Mouse (Mus musculus): ENCODE results near the gene 2010300C02Rik. TPM values are rescaled to one million over a fixed set of nuclear protein-coding genes. Genes with fewer than 3 reads are reported as not detected.
"Not testable (repeated sequence)": the region's sequence is repeated elsewhere in the genome, so short reads cannot be mapped to it uniquely, and the experiment has no call there.

2010300C02Rik gene
- polyA plus RNA-seq, 1 experiment = 15.3 TPM

DNA sequence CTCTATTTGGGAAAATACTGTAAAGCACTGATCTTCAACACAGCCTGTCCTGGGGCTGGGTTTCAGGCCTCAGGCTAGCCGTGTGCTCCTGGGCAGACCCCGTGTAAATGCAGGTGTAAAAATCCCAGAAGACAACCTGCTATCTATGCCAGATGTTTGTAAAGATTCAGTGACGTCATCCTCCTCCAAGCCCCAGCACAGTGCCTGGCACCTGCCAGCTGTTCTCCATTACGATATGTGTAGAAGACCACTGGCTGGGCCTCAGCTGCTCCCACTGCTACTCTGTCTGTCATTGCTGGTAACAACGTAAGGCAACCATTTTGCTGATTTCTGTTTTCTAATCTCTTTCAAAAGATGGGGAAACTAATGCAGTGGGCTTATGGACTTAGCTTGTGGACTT lies 102.8 kb downstream of the 2010300C02Rik start:
- peaks cover 67% of the 10 kb centered on the region for H3K4me1 ChIP-seq (ENCODE audit: control insufficient read depth, insufficient read depth, insufficient read length, low read length)

DNA sequence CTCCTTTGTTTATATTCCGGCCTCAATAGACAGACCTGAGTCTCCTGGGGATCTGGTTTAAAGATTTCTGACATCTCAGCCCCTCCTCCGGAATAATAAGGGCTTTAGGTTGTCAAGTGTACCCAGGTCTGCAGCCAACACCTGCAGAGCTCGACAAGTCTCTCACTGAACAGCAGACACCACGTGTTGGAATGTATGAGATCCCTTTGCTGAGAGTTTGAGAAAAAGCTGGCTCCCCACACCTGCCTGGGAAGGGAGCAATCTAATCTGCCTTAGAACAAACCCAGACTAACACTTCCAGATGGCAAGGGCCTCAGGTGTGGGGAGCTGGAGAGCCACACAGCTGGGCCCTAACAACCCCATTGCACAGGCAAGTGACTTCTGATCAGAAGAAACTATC lies 103.3 kb downstream of the 2010300C02Rik start:
- TF ChIP-seq CTCF (IDR thresholded peaks at IDR 0.05; ENCODE audit: extremely low read depth, insufficient read length, insufficient replicate concordance, low read depth, low read length) = no peak
- TF ChIP-seq POLR2A (IDR thresholded peaks at IDR 0.05; ENCODE audit: low read depth, low read length) = no peak
- 20% methylated on average over 4 of the region's 4 CpGs for WGBS
- H3K4me1 ChIP-seq (ENCODE audit: control insufficient read depth, insufficient read depth, insufficient read length, low read length) = peaks cover 65% of the 10 kb centered on the region
- no peaks in the 10 kb centered on the region for H3K27me3 ChIP-seq (ENCODE audit: control insufficient read depth, insufficient read depth, low read length)
- H3K36me3 ChIP-seq (ENCODE audit: control insufficient read depth, insufficient read depth, low read length) = peaks cover 4% of the 10 kb centered on the region
- peak overlapping the region; percentile 75 for H3K27ac ChIP-seq (ENCODE audit: insufficient read depth, low read depth, low read length)
- H3K4me3 ChIP-seq (ENCODE audit: low read depth, low read length) = no peak overlapping the region

More for the DNA sequence above, 102.8 kb downstream of the 2010300C02Rik start:
- 27% methylated on average over 5 of the region's 5 CpGs for WGBS
- Histone ChIP-seq H3K4me3 (ENCODE audit: low read depth, low read length) (no peak overlapping the region), H3K27me3 (ENCODE audit: control insufficient read depth, insufficient read depth, low read length) (no peaks in the 10 kb centered on the region), H3K36me3 (ENCODE audit: control insufficient read depth, insufficient read depth, low read length) (no peaks in the 10 kb centered on the region), H3K27ac (ENCODE audit: insufficient read depth, low read depth, low read length) (peak overlapping the region; percentile 75)
- TF ChIP-seq CTCF (IDR thresholded peaks at IDR 0.05; ENCODE audit: extremely low read depth, insufficient read length, insufficient replicate concordance, low read depth, low read length) (no peak), POLR2A (IDR thresholded peaks at IDR 0.05; ENCODE audit: low read depth, low read length) (no peak)

DNA sequence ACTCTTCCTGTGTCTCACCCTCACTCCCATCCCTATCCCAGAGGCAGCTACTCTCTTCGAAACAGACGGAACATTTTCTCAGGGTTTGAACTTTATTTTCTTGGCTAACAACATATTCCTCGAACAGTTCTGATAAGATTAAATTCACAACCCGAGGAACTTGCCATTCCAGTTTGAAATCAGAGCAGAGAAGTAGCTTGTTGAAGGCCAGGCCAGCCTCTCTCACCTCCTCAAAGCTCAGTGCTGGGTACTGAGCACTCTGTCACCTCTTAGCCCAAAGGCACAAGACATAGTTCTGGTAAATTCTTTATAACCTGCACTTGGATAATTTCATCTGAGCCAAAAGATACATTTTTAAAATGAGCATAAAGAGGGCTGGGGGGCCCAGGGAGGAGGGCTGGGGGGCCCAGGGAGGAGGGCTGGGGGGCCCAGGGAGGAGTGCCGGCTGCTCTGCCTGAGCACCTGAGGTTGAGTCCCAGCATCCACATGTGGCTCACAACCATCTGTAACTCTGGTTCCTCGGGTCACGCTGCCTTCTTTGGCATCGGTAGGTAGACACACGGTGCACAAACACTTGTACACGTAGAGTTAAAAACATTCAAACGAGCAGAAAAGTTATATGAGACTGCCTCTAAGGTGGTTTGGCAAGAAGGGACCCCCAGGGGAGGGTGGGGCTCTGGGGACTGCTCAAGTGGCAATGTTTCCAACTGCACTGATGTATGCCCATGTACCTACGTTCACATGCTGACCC lies 104.4 kb downstream of the 2010300C02Rik start:
- Histone ChIP-seq H3K36me3 (ENCODE audit: control insufficient read depth, insufficient read depth, low read length) (peaks cover 4% of the 10 kb centered on the region), H3K4me1 (ENCODE audit: control insufficient read depth, insufficient read depth, insufficient read length, low read length) (peaks cover 63% of the 10 kb centered on the region), H3K4me3 (ENCODE audit: low read depth, low read length) (no peak overlapping the region), H3K27ac (ENCODE audit: insufficient read depth, low read depth, low read length) (peak overlapping the region; percentile 76), H3K27me3 (ENCODE audit: control insufficient read depth, insufficient read depth, low read length) (no peaks in the 10 kb centered on the region)
- WGBS = 39% methylated on average over 12 of the region's 12 CpGs
- TF ChIP-seq POLR2A (IDR thresholded peaks at IDR 0.05; ENCODE audit: low read depth, low read length) (no peak), CTCF (IDR thresholded peaks at IDR 0.05; ENCODE audit: extremely low read depth, insufficient read length, insufficient replicate concordance, low read depth, low read length) (no peak)

DNA sequence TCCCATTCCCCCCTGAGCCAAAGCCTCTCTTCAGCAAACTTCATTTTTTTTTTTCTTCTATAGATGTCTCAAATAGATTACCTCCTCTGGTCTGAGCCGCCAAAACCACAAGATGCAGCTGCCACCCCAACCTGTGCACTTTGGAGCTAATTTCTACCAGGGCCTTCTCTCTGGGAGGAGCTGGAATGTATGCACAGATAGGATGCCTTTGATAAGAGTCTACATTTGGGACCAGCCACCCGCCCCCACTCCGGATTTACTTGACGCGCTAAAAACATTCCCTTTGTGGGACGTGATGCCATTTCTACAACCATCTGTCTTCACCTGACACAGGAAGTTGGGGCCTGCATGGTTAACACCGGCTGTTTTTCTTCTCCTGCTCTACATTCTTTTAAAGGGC lies 105.0 kb downstream of the 2010300C02Rik start:
- WGBS = 12% methylated on average over 7 of the region's 7 CpGs
- no peak for TF ChIP-seq POLR2A (IDR thresholded peaks at IDR 0.05; ENCODE audit: low read depth, low read length)
- no peak for TF ChIP-seq CTCF (IDR thresholded peaks at IDR 0.05; ENCODE audit: extremely low read depth, insufficient read length, insufficient replicate concordance, low read depth, low read length)
- Histone ChIP-seq H3K27ac (ENCODE audit: insufficient read depth, low read depth, low read length) (peak overlapping the region; percentile 76), H3K4me3 (ENCODE audit: low read depth, low read length) (no peak overlapping the region), H3K4me1 (ENCODE audit: control insufficient read depth, insufficient read depth, insufficient read length, low read length) (peaks cover 62% of the 10 kb centered on the region), H3K27me3 (ENCODE audit: control insufficient read depth, insufficient read depth, low read length) (no peaks in the 10 kb centered on the region), H3K36me3 (ENCODE audit: control insufficient read depth, insufficient read depth, low read length) (peaks cover 4% of the 10 kb centered on the region)

DNA sequence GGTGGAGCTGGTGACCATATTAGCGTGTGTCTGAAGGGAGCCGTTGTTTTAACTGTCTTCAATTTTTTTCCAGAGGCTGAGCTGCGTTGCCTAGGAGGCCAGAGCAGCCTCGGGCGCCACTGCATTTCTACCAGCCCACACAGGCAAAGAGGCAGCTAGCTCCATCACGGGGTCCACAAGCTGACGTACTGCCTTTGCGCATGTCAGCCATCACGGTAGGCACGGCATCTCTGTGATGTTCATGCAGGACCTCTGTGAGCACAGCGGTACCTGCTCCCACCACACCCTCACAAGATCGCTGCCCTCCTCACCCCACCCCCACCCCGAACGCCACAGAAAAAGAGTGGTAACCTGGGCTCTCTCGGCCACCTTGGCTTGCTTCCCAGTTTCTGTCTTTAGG lies 105.8 kb downstream of the 2010300C02Rik start:
- 27% methylated on average over 15 of the region's 15 CpGs for WGBS
- Histone ChIP-seq H3K4me3 (ENCODE audit: low read depth, low read length) (peak overlapping the region; percentile 31), H3K4me1 (ENCODE audit: control insufficient read depth, insufficient read depth, insufficient read length, low read length) (peaks cover 64% of the 10 kb centered on the region), H3K27me3 (ENCODE audit: control insufficient read depth, insufficient read depth, low read length) (no peaks in the 10 kb centered on the region), H3K27ac (ENCODE audit: insufficient read depth, low read depth, low read length) (peak overlapping the region; percentile 42), H3K36me3 (ENCODE audit: control insufficient read depth, insufficient read depth, low read length) (peaks cover 4% of the 10 kb centered on the region)
- TF ChIP-seq CTCF (IDR thresholded peaks at IDR 0.05; ENCODE audit: extremely low read depth, insufficient read length, insufficient replicate concordance, low read depth, low read length) (no peak), POLR2A (IDR thresholded peaks at IDR 0.05; ENCODE audit: low read depth, low read length) (no peak)

DNA sequence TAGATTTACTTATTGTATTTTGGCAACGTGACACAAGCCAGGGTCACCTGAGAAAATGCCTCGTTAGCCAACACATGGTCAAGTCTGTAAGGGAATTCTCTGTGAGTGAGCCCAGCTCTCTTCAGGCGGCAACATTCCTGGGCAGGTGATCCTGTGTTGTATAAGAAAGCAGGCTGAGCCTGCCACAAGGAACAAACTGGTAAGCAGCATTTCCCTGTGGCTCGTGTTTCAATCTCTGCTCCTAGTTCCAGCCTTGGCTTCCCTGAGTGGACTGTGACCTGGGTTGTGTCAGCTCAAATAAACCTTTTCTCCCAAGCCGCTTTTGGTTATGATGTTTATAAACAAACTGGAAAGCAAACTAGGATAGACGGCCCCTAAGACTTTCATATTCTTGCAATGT lies 108.9 kb downstream of the 2010300C02Rik start:
- H3K36me3 ChIP-seq (ENCODE audit: control insufficient read depth, insufficient read depth, low read length) = peaks cover 4% of the 10 kb centered on the region
- 23% methylated on average over 6 of the region's 6 CpGs for WGBS
- H3K27me3 ChIP-seq (ENCODE audit: control insufficient read depth, insufficient read depth, low read length) = no peaks in the 10 kb centered on the region
- H3K4me3 ChIP-seq (ENCODE audit: low read depth, low read length) = no peak overlapping the region
- H3K4me1 ChIP-seq (ENCODE audit: control insufficient read depth, insufficient read depth, insufficient read length, low read length) = peaks cover 38% of the 10 kb centered on the region
- no peak for TF ChIP-seq CTCF (IDR thresholded peaks at IDR 0.05; ENCODE audit: extremely low read depth, insufficient read length, insufficient replicate concordance, low read depth, low read length)
- H3K27ac ChIP-seq (ENCODE audit: insufficient read depth, low read depth, low read length) = peak overlapping the region; percentile 67

DNA sequence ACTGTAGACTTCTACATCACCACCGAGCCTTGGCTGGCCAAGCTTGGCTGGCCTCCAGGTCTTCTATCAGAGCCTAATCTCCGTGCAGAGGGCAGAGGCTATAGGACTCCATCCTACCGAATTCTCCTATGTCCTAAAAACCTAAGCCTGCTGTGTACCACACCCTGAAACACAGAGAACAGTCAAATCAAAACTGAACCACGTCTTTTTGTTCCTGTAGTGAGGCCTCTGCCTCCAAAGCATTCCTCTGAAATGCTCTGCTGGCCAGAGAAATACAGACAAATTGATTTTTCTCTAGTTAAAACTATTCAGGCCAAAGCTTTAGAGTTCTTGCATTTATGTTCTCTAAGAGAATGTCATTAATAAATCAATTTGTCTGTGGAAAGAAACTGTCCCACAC lies 109.6 kb downstream of the 2010300C02Rik start:
- Histone ChIP-seq H3K36me3 (ENCODE audit: control insufficient read depth, insufficient read depth, low read length) (peaks cover 4% of the 10 kb centered on the region), H3K4me3 (ENCODE audit: low read depth, low read length) (no peak overlapping the region), H3K27me3 (ENCODE audit: control insufficient read depth, insufficient read depth, low read length) (no peaks in the 10 kb centered on the region), H3K27ac (ENCODE audit: insufficient read depth, low read depth, low read length) (no peak overlapping the region), H3K4me1 (ENCODE audit: control insufficient read depth, insufficient read depth, insufficient read length, low read length) (peaks cover 32% of the 10 kb centered on the region)
- WGBS = 18% methylated on average over 4 of the region's 4 CpGs
- TF ChIP-seq CTCF (IDR thresholded peaks at IDR 0.05; ENCODE audit: extremely low read depth, insufficient read length, insufficient replicate concordance, low read depth, low read length) (no peak), POLR2A (IDR thresholded peaks at IDR 0.05; ENCODE audit: low read depth, low read length) (no peak)

DNA sequence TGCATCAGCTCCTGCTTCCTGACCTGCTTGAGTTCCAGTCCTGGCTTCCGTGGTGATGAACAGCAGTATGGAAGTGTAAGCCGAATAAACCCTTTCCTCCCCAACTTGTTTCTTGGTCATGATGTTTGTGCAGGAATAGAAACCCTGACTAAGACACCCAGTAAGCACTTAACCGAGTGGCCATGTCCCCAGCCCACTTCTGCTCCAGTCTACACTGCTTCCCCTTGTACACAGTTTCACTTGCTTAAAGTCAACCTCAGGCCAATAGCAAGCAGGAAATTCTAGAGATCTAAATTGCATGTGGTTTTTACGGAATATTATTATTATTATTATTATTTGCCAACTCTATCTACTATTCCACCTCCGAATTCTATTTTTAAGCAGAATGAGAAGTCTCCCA lies 114.2 kb downstream of the 2010300C02Rik start:
- H3K36me3 ChIP-seq (ENCODE audit: control insufficient read depth, insufficient read depth, low read length); H3K27ac ChIP-seq (ENCODE audit: insufficient read depth, low read depth, low read length); H3K27me3 ChIP-seq (ENCODE audit: control insufficient read depth, insufficient read depth, low read length); H3K4me3 ChIP-seq (ENCODE audit: low read depth, low read length): not testable (repeated sequence)
- 86% methylated on average over 4 of the region's 5 CpGs for WGBS
- peaks cover 13% of the 10 kb centered on the region; the same call in 1 of the 2 replicates for H3K4me1 ChIP-seq (ENCODE audit: control insufficient read depth, insufficient read depth, insufficient read length, low read length)
